Mouse (Mus musculus): ENCODE results near the gene Foxo1. TPM values are rescaled to one million over a fixed set of nuclear protein-coding genes. Genes with fewer than 3 reads are reported as not detected.

Foxo1 gene
- 10 to 100 TPM; 20.6 to 24.5 TPM for total RNA-seq (2021)
- long read RNA-seq, full-length matches to known transcripts, result 7 of 19 reads
- long read RNA-seq, partial matches to known transcripts, result 8 of 19 reads
- long read RNA-seq, other reads (novel, unspliced or antisense), result 4 of 19 reads

DNA sequence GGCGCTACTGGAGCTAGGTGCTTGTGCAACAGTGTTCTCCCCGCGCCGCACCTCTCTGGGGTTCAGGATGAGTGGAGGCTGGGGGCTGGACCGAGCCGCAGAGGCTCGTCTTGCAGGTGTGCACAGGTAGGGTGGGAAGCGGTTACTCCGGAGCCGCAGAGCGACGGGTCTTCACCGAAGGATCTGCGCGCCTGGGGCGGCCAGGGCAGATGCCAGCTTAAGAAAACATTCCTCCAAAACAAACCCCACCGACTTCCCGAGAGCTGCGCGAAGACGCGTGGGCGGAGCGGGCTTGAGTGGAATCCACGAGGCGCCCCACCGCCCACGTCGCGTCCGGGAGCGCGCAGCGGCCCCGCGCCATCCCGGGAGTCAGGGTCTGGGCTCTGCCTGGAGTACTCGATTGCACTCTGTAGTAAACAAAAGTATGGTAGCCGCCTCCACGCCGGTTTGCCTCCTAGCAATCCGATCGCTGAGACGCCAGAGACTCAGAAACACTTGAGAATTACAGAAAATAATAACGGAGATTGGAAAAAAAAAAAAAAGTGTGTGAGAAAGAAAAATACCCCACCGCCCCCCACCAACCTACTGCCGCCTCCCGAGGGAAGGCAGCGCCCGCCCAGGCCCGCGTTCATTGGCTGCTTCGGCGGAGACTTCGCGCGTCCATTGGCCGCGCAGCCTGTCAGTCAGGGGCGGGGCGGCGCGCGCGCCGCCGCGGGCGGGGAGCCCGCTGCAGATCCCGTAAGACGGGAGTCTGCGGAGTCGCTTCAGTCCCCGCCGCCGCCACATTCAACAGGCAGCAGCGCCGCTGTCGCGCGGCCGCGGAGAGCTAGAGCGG is at the start of gene Foxo1:
Foxo1 (plus strand) TSS at position 685 of the 835 bp plus-strand sequence.
- peak; percentile 92 to 94 for DNase-seq (ENCODE audit: low spot score in 2 of 2)

DNA sequence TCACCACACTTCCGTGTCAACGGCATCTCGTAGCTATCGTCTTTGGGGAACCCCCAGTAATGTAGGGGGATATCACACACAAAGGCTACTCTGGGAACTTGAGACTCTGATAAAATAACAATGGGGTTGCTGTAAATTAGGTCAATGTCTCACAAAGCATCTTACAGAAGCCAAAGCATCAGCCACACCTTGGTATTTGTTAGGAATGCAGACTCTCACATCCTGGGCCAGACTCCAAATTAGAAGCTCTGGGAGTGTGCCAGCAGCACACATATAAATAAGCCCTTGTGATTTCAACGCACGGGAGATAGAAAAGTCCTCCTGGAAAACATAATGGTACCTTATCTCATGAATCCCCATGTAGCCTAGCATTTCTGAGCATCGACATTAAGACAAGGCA is 49.3 kb upstream of the Foxo1 start:
- no peak for DNase-seq (ENCODE audit: low spot score in 2 of 2)

DNA sequence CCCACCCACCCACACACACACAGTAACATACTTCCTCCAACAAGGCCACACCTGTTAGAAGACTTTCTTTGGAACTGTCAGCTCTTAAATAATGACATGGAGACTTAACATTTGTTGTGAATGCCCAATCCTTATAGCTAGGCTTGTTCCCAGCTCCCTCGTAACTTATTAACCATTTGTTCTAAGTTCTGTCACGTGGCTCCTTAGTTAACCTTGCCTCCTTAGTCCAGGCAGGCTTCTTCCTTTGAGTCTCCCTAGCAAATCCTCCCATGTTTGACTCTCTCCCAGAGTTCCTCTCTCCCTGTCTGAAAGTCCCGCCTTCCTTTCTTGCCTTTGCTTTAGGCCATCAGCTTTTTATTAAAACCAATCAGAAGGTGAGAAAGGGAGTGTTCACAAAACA is 47.1 kb upstream of the Foxo1 start:
- DNase-seq (ENCODE audit: low spot score in 2 of 2), result no peak

DNA sequence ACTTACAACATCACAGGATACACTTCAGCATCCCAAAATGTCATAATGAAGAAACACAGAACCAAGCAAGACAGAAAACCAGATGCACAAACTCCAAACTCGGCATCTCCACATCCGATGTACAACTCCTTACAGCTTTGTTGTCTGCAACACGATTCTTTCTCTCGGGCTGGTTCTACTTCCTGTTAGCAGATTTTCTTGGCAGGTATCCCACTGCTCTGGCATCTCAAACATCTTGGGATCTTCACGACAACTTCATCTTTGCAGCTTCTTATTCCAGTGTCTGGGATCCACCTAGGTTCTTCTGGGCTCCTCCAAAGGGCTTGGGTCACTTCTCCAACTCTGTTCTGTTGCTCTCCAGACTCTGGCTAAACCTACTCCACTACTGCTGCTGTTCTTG is 46.2 kb upstream of the Foxo1 start:
- peak in 1 of 2 experiments; percentile 5 for DNase-seq (ENCODE audit: low spot score in 2 of 2)

DNA sequence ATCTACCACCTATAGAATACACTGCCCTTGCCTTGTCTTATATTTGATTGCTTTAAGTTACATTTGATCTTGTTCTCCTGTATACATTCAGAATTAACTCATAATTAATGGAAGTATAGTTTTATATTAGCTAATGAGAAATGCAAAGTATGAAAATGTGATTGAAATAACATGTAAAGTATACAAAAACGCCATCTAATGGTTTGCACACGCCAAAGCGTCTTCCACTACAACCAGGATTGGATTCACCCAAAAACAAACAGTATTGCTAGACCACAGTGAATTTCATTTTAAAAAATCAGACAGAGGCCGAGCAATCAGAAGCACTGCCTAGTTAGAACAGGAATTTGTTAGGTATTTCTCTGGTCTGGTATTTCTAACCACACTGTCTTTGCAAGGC is 31.6 kb upstream of the Foxo1 start:
- no peak for DNase-seq (ENCODE audit: low spot score in 2 of 2)

DNA sequence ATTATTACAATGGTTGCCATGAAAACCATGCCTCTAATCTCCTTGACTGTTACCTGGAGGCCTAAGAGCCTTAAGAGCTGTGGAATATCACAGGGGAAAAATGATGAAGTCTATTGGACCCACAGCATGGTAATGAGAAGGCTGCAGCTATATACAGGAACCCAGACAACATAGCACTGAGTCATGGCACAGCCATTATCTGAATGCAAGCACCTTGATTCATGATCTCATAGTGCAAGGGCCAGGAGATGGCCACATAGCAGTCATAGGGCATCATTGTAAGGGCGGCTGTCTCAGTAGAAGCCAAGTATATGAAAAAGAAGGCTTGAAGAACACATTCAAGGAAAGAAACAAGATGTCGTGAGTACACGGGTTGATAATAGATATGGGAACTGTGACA is 31.0 kb upstream of the Foxo1 start:
- DNase-seq (ENCODE audit: low spot score in 2 of 2), result no peak

DNA sequence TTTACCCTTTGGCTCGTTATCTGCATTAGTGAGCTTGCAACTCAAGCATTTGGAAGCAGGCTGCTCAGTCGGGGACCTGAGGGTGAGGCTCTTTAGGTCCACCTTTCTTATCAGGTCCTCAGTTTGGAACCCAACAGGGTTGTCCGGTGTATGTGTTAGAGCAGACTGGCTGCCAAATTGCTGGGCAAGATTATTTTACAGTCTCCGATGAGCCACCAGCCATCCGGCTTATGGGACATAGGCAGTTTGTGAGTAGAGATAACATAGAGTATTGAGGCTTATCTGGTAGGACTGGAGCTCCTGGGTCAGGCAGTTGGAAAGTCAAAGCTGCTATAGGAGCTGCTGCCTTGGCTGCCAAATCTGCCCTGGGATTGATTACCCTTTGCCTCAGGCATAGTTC is 27.1 kb upstream of the Foxo1 start:
- no peak for DNase-seq (ENCODE audit: low spot score in 2 of 2)

DNA sequence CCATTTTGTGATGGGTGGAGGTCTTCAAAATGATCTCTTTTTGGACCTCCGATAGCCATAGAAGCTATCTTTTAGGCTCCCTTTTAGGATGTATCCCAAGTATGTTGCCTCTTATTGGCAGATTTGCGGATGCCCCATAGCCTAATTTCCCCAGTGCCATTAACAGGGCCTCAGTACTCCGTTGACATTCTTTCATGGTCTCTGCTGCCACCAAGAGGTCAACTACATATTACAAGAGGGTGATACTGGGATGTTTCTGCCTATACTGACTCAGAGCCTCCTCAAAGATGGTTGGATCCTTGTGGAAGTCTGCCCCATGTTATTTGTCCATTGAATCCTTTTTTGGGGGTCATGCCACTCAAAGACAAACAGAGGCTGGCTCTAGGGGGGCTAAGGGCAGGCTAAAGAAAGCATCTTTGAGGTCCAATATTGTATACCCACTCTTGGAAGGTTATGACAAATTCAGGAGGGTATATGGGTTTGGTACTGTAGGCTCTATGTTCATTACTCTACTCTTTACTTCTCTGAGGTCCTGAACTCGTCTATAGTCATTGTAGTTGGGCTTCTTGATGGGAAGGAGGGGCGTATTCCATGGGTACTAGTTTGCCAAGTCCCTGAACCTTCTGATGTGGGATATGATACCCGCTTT is 25.6 kb upstream of the Foxo1 start:
- DNase-seq (ENCODE audit: low spot score in 2 of 2), result peak; percentile 84 to 87

DNA sequence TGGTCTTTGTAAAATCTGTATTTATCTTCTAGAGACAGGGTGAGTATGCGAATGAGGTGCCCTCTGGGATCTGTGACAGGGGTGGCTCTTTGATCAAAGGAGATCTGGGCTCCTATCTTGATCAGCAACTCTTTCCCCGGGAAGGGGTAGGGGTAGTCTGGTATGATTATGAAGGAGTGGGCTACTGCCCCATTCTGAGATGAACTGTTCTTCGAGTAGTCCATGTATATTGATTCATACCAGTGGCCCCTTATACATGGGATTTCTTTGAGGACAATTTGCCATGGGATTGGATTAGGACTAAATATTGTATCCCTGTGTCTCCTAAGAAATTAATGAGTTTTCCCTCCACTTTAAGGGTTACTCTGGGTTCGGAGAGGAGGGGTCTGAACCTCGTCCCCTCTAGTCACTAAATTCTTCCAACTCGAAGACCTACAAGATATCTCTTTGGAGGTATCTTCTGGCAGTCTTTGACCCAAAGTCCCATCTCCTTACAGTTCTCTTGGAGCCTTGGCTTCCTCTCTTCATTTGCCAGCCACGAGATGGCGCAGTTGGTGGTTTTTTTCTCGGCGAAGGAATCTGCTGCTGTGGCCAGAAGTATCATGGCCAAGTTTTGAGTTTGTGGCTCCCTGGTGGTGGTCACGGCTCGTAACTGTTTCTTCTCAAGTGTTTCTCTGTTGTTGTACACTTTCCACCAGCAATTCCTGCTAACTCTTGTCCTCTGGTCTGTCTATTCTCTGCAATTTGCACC is 24.7 kb upstream of the Foxo1 start:
- DNase-seq (ENCODE audit: low spot score in 2 of 2), result peak; percentile 38 to 48

DNA sequence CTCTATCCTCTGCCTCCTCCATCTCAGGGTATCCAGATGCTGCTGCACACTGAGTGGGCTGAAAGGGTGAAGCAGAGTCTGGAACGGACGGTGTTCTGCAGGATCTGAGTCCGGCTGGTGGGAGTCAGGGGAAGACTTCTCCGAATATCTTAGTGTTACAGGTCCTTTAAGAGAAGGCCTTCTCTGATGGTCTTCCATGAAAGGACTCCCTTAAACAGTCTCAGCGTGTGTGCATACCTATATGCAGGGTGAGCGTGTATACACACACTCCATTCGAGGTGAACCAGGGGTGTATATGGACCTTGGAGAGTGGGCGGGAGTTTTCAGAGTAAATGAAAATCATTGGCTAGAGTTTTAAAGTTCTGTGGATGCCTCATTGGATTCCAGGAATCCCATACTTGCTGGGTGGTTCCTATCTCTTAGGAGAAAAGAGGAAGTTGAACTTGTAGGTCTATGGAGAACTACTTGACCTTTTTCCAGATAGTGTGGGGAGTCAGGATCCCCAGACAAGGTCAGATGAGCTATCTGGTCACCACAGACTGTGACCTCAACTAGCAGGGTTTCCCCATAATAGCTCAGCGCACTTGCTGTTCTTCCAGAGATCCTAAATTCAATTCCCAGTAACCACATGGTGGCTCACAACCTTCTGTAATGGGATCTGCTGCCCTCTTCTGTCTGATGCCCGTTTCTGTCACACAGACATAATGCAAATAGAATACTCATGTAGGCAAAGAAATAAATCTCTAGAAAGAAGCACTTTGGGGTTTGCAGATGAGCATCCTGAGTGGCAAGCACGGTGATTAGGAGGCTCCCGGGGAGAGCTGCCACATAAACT is 21.9 kb upstream of the Foxo1 start:
- DNase-seq (ENCODE audit: low spot score in 2 of 2), result no peak

DNA sequence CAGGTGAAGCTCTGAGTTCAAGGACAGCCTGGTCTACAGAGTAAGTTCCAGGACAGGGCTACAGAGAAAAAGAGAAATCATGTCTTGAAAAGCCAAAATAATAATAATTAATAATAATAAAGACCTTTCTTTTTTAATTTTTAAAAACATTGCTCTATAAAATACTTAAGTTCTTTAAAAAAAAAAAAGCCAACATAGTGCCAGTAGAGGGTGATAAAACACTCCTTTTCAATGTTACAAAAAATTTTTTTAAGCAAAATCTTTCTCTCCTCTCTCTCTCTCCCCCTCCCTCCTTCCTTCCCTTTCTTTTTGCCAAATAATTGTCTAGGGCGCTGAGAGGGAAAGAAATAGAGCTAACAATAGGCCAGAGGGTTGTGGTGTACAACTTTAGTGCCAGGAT is 17.0 kb upstream of the Foxo1 start:
- DNase-seq (ENCODE audit: low spot score in 2 of 2), result no peak

DNA sequence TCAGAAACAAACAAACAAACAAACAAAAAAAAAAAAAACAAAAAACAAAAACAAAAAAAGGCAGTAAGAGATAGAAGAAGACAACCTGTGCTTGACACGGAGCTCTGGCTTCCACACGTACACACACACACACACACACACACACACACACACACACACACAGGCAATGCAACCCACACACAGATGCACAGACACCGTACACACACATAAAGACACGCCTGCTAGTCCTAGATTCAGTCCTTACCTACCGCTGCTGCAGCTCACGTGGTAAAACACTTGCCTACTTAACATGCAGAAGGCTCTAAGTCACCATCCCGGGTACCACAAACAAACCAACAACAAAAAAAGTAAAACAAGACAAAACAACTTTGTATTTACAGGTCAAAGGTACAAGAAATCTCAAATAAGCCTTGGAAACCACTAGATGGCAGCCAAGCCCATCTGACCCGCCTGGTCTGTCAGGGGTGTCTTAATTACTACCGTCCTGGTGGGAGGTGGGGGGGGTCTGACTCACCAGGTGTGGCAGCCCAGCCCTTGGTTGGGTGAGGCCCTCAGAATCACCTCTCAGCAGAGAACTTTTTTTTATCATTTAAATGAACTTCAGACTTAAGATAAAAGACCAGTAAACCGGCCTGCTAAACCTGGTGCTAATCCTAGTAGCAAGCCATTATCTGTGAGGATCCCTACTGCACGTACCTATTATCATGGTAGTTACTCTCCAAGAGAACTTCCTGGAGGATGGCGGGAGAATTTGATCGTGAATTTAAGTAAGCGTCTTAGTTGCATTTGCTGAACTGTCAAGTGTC is 14.3 kb upstream of the Foxo1 start:
- DNase-seq (ENCODE audit: low spot score in 2 of 2), result no peak

DNA sequence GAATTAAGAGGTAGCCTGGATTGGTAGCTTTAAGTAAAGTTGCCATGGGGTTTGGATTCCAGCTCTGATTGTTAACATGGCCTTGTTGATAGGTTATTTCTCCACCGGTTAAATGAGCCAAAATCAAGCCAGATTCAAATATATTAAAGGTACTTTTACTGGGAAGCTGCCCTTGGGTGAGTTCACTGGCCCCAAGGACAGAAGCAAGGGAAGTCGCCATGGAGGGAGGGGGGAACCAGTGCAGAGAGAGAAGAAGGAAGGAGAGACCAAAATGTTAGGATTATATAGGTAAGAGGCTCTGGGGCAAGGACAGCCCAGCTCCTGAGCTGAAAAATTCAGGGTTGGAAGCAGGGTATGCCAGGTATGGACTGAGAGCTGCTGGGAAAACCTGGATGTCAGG is 13.6 kb upstream of the Foxo1 start:
- DNase-seq (ENCODE audit: low spot score in 2 of 2), result no peak

DNA sequence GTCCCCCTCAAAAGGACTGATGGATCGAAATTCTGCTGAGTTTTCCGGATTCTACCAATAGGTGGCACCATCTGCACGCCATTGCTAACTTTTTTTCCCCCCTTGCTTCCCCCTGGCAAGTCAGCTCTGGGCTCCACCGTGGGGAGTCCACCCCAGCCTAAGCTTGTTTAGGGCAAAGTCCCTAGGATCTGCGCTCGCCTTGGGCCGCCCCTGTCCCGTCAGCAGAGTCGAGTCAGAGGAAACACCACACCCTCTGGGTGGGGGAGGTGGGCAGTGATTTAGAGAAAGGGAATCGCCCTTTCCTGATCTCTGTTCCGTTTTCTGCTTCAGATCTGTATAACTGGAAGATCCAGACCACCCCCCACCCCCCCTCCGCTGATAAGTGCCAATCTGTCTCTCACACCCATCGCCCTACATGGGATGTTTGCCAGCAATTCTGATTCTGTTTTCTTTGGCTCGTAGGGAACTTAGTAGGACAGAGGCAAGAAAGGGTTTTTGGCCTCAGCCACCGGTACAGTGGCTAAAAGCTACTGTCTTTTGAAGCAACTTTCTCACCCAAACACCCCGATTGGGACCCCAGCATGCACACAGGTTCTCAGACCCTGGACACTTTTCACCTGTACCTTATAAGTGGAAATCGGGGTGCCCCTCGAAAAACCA is 10.2 kb upstream of the Foxo1 start:
- DNase-seq (ENCODE audit: low spot score in 2 of 2), result peak; percentile 76 to 82

DNA sequence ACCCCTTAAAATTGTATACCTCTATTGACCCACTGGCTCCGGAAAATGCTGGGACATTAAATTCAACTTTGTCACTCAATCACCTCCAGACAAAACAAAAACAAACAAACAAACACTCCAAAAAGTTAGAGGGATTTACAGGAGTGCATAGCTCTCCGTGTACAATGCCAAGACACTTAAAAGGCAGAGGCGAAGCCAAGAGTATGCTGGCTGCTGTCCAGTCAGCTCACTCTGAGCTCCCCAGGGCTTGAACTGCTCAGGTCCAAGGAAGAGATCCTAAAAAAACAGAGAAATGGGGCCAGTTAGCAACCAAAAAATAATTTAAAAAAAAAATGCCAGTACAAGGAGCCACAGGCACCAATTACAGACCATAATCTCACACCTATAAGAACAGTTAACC is 9.6 kb upstream of the Foxo1 start:
- DNase-seq (ENCODE audit: low spot score in 2 of 2), result no peak

DNA sequence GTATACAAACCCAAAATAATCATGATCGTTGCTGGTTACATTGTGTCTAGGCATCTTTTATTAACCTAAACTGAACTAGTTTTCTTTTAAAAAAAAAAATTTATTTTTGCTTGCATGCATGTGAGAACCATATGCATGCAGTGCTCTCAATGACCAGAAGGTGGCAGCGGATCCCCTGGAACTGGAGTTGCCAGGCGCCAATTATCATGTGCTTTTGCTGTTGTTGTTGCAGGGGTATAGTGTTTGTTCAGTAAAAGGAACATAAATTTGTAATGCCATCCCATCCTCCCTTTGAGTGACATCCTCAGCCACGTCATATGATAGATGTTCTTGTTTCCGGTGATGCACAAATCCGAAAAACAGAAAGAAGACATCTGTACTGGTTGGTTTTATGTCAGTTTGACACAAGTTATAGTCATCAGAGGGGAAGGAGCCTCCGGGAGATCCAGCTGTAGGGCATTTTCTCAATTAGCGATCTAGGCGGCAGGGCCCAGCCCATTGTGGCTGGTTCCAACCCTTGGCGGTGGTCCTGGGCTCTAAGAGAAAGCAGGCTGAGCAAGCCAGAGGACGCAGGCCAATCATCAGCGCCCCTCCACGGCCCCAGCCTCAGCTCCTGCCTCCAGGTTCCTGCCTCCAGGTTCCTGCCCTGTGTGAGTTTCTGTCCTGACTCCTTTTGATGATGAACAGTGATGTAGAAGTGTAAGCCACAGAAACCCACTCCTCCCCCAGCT is 5.5 kb upstream of the Foxo1 start:
- DNase-seq (ENCODE audit: low spot score in 2 of 2), result peak; percentile 87 to 89

DNA sequence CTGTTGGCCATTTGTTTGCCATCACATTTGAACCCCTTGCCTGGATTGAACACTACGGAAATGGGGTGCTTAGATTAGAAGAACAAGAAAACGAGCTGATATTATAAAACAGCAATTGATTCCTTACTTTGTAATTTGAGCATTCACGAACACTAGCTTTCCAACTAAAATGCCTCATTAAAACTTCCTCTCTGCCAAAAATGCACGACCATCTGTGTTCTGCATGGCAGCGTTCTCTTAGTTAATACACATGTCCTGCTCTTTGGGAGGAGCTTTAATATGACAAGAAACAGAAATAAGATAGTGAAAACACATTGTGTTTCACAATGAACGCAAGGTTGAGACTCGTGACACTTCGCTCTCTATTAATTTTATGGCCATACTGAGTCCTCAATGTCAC is 3.8 kb upstream of the Foxo1 start:
- DNase-seq (ENCODE audit: low spot score in 2 of 2), result no peak

DNA sequence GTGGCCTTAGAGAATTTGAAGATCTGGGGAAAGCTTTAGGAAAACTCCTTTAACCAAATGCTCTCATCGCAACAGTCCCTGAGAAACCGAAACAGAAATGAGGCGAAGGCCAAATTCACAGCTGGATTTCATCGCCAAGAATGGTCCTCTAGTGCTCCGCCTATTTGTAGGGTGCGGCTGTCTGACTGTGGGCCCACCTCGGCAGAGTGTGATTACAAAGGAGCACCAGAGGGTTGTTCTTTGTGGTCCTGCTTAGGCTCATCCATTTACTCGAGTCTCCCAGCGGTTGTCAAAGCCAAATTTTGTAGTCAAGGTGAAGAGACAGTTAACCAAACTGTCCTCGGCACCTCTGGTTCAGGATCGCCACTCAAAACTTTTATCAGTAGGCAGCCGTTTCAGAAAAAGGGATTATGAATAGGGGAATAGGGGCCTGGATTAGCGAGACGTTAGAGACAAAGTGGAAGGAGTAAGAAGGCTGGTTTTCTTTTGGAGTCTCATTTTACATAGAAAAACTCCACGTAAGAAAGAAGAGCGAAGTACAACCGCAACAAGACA is 1.5 kb upstream of the Foxo1 start:
- DNase-seq (ENCODE audit: low spot score in 2 of 2), result no peak

DNA sequence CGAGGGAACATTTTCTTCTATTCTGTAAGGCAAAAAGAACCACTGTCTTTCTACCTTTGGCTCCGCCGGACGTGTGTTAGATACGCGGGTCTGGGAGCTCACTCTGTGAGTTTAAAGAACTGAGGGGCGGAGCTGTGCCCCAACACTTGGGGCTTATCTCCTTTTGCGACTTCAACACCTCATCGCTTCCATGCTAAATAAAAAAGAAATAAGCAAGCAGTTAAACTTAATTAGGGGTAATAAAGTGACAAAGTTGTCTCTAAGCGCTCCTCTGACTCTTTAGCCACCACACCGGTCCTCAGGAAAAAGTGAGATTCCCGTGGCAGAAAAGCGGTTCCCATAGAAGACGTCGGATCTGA is 864 bp upstream of the Foxo1 start:
- DNase-seq (ENCODE audit: low spot score in 2 of 2), result no peak

All from layer of hippocampus, postnatal 10 days (tissue).